Mouse (Mus musculus): ENCODE data around the gene Ddx11.

- TF ChIP-seq CTCF (IDR thresholded peaks at IDR 0.05; ENCODE audit: borderline replicate concordance, control insufficient read depth, extremely low read depth, insufficient read depth, low read length, poor library complexity) (no peak), POLR2A (IDR thresholded peaks at IDR 0.05; ENCODE audit: control insufficient read depth, extremely low read depth, insufficient read depth, low read length, poor library complexity) (no peak)
Measured at GRCm38 (mm10) chr17:66108198-66108597, 15.1 kb upstream of the Ddx11 start.

Measured in thymus, adult 2 months (tissue).